Mouse (Mus musculus): Measurements from ENCODE around the gene Gm7970. TPM values are rescaled to one million over a fixed set of nuclear protein-coding genes. Genes with fewer than 3 reads are reported as not detected.
"Not testable (repeated sequence)": the region's sequence is repeated elsewhere in the genome, so short reads cannot be mapped to it uniquely, and the experiment has no call there.

Gm7970 gene
- not detected for total RNA-seq (2022)

DNA sequence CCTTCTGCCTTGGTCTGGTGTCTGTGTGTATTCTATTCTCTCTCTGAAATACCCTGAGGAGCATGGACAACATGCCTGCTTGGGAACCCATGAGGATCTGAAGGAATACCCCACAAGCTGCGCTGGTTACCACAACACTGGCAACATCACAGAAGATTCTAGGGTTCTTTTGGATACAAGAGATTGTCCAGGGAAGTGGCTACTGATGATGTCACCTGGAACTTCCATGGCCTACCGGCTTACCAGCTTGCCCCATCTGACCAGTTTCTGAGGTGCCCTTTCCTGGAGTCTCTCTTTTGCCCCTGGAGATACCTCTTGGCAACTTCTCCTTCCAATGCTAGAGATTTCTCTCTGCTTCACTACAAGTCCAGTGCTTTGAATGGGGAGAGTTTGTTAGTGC lies at the start of gene Gm7970:
Gene Gm7970, minus strand, starts transcription at position 101 of the 400 bp plus-strand sequence.
- DNase-seq (ENCODE audit: low spot score in 2 of 2), result not testable (repeated sequence)

GRCm38 (mm10) chr14:41600935-41601334 lies 45.6 kb upstream of the Gm7970 start:
- not testable (repeated sequence) for DNase-seq (ENCODE audit: low spot score in 2 of 2)

DNA sequence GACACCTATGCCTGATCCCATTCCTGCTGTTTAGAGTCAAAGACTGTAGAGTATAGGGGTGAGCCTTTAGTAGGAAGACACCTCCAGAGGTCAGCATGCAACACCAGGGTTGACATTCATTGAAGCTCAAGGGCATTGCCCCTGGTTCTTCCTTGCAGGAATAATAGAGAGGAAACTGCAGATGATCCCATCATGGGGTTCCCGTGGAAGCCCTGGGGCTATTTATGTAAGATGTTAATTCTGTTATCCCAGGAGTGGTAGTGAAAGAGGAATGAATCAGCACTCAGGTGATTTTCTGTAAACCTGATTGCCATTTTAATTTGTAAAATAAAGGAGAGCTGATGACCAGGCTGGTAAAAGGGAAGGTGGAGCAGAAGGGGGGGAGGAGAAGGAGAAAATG lies 31.0 kb upstream of the Gm7970 start:
- not testable (repeated sequence) for DNase-seq (ENCODE audit: low spot score in 2 of 2)

- DNase-seq (ENCODE audit: low spot score in 2 of 2), result not testable (repeated sequence)
These were observed 17.5 kb upstream of the Gm7970 start, which contains the start of gene 1700049E17Rik2 for GRCm38 (mm10) chr14:41572911-41573310. 1700049E17Rik2 (plus strand) TSS chr14:41573211.

GRCm38 (mm10) chr14:41524695-41525094 lies 30.7 kb downstream of the Gm7970 start:
- not testable (repeated sequence) for DNase-seq (ENCODE audit: low spot score in 2 of 2)

DNA sequence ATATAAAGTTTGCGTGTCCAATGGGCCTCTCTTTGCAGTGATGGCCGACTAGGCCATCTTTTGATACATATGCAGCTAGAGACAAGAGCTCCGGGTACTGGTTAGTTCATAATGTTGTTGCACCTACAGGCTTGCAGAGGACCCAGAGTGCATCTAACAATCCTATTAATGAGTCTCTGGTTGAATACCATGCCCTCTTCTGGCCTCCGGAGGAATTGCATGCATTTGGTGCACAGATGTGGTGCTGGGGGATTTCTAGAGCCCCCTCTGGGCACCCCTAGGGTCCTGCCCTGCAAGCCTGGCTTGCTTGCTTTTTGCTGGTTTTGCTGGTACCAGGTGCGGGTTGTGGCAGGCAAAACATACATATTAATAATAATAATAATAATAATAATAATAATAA lies 34.7 kb downstream of the Gm7970 start:
- not testable (repeated sequence) for DNase-seq (ENCODE audit: low spot score in 2 of 2)

Other genes with a start within 250 kb of the Gm7970 start
- gene Gm5798, start 207.0 kb downstream of the Gm7970 start, total RNA-seq (2022), result not detected
- not detected for gene Gm7945, start 169.2 kb downstream of the Gm7970 start, total RNA-seq (2022)
- not detected for gene Gm6482, start 147.3 kb downstream of the Gm7970 start, total RNA-seq (2022)
- gene Gm7954, start 102.1 kb downstream of the Gm7970 start, total RNA-seq (2022), result not detected
- gene Gm3486, start 66.1 kb downstream of the Gm7970 start, total RNA-seq (2022), result under 1 TPM in 1 of 4 experiments, not detected in 3; 0.45 TPM
- gene 1700049E17Rik2, start 17.6 kb upstream of the Gm7970 start, total RNA-seq (2022), result not detected
- not detected for gene Gm3072, start 69.0 kb upstream of the Gm7970 start, total RNA-seq (2022)
- not detected for gene Gm3676, start 90.9 kb upstream of the Gm7970 start, total RNA-seq (2022)
- gene Gm8068, start 146.3 kb upstream of the Gm7970 start, total RNA-seq (2022), result not detected
- gene Gm7929, start 195.0 kb upstream of the Gm7970 start, total RNA-seq (2022), result not detected
- not detected for gene Gm47189, start 216.9 kb upstream of the Gm7970 start, total RNA-seq (2022)